Mouse (Mus musculus): ENCODE results near the gene Olfr547.

The Olfr547 gene

GRCm38 (mm10) chr7:102566219-102566618 is 31.7 kb downstream of the Olfr547 start:
- DNase-seq (ENCODE audit: low spot score): no peak

- DNase-seq (ENCODE audit: low spot score): no peak
Observed at GRCm38 (mm10) chr7:102571142-102571541, 36.6 kb downstream of the Olfr547 start, which contains the start of gene Olfr550. Olfr550 (plus strand) TSS chr7:102571442.

- no peak for DNase-seq (ENCODE audit: low spot score)
Observed at GRCm38 (mm10) chr7:102573174-102573830, 38.8 kb downstream of the Olfr547 start.

- DNase-seq (ENCODE audit: low spot score): no peak
Observed at GRCm38 (mm10) chr7:102575998-102576397, 41.4 kb downstream of the Olfr547 start.
